Mouse (Mus musculus) limb, embryonic 15.5 days (tissue): ENCODE results near the gene Nedd9. TPM values are rescaled to one million over a fixed set of nuclear protein-coding genes. Genes with fewer than 3 reads are reported as not detected.

Source experiments
- ATAC-seq: fragments of 200-750 bp; cut with Nextera tagmentation; 2 replicates; pipeline ENCODE4 v1.8.0; 2017; ENCODE audit warnings: low read depth, moderate TSS enrichment; ENCODE audit not compliant: insufficient number of reproducible peaks, low FRiP score, low TSS enrichment
- H3K27ac ChIP-seq: fragments of 300-500 bp; sonication (generic); 2 replicates; pipeline ENCODE4 v1.5.1; 2015; ENCODE audit warnings: moderate library complexity, mild to moderate bottlenecking, inconsistent platforms
- H3K27me3 ChIP-seq: fragments of 300-500 bp; sonication (generic); 2 replicates; pipeline ENCODE4 v1.6.1; 2015; ENCODE audit warnings: inconsistent platforms
- H3K36me3 ChIP-seq: fragments of 300-500 bp; sonication (generic); 2 replicates; pipeline ENCODE4 v1.6.1; 2015; ENCODE audit warnings: inconsistent platforms
- H3K4me1 ChIP-seq: fragments of 300-500 bp; sonication (generic); 2 replicates; pipeline ENCODE4 v1.6.1; 2015; ENCODE audit warnings: inconsistent platforms
- H3K4me2 ChIP-seq: fragments of 300-500 bp; sonication (generic); 2 replicates; pipeline ENCODE4 v1.6.1; 2015; ENCODE audit warnings: mild to moderate bottlenecking, inconsistent platforms
- H3K4me3 ChIP-seq: fragments of 300-500 bp; sonication (generic); 2 replicates; pipeline ENCODE4 v1.5.1; 2015; ENCODE audit warnings: mild to moderate bottlenecking, inconsistent platforms
- H3K9ac ChIP-seq: fragments of 300-500 bp; sonication (generic); 2 replicates; pipeline ENCODE4 v1.6.1; 2015; ENCODE audit warnings: inconsistent platforms
- H3K9me3 ChIP-seq: fragments of 300-500 bp; sonication (generic); 2 replicates; pipeline ENCODE4 v1.6.1; 2016; ENCODE audit warnings: inconsistent platforms
- WGBS: fragments of 180-500 bp; shearing (Covaris S2); methylation state at CpG from one replicate; pipeline ENCODE4 v1.1.7; 2015; 5-methylcytosine and 5-hydroxymethylcytosine counted together
- polyA plus RNA-seq: library from polyadenylated mRNA; unstranded; fragments of >200 nt; fragmentation: Nextera tagmentation; extraction: Ambion mirVana; gene quantifications from 2 replicates; pipeline ENCODE4 v1.2.1, GENCODE M21; 2015

Gene Nedd9
- polyA plus RNA-seq, 1 experiment from 2014 or later, result 40.1 TPM

GRCm38 (mm10) chr13:41490282-41490681 is 3.1 kb upstream of the Nedd9 start:
- ATAC-seq, result no peak
- Histone ChIP-seq H3K27ac (no peak overlapping the region), H3K4me2 (no peak overlapping the region), H3K4me1 (peaks cover 9% of the 10 kb centered on the region), H3K36me3 (no peaks in the 10 kb centered on the region), H3K4me3 (no peak overlapping the region), H3K9me3 (no peaks in the 10 kb centered on the region), H3K27me3 (no peaks in the 10 kb centered on the region), H3K9ac (no peak overlapping the region)
- WGBS, result 55% methylated on average over 8 of the region's 8 CpGs

- WGBS, result 24% methylated on average over 9 of the region's 9 CpGs
- no peaks in the 10 kb centered on the region for H3K27me3 ChIP-seq
- no peaks in the 10 kb centered on the region for H3K9me3 ChIP-seq
- H3K36me3 ChIP-seq, result no peaks in the 10 kb centered on the region
- H3K27ac ChIP-seq, result peak overlapping the region; percentile 38; the same call in 1 of the 2 replicates
- no peak overlapping the region for H3K4me3 ChIP-seq
- peaks cover 9% of the 10 kb centered on the region for H3K4me1 ChIP-seq
- no peak overlapping the region for H3K9ac ChIP-seq
- no peak overlapping the region for H3K4me2 ChIP-seq
- no peak for ATAC-seq
Observed at GRCm38 (mm10) chr13:41489705-41490275, 2.6 kb upstream of the Nedd9 start.

DNA sequence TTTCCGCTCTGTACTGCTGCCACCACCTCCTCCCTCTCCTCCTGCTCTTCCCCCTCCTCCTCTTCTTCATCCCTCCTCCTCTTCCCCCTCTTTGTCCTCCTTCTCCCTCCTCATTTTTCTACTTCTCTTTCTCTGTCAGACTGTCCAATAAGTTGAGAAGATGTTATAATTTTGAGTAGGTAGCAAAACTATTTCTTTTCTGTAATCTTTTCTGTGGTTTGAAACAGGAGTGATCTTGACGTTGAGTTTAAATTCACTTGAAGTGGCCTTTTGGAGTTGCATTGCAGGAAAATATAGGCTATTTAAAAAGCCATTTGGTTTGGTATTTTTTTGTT is 214 bp upstream of the Nedd9 start:
- Histone ChIP-seq H3K36me3 (no peaks in the 10 kb centered on the region), H3K9ac (no peak overlapping the region), H3K27ac (no peak overlapping the region), H3K4me1 (peaks cover 9% of the 10 kb centered on the region), H3K4me2 (no peak overlapping the region), H3K4me3 (no peak overlapping the region), H3K9me3 (no peaks in the 10 kb centered on the region), H3K27me3 (no peaks in the 10 kb centered on the region)
- WGBS, result 73% methylated on average over 2 of the region's 2 CpGs
- ATAC-seq, result no peak

GRCm38 (mm10) chr13:41483966-41484365 is 3.2 kb downstream of the Nedd9 start:
- ATAC-seq, result no peak
- no peaks in the 10 kb centered on the region for H3K36me3 ChIP-seq
- H3K4me3 ChIP-seq, result no peak overlapping the region
- H3K4me2 ChIP-seq, result no peak overlapping the region
- no peak overlapping the region for H3K27ac ChIP-seq
- no peaks in the 10 kb centered on the region for H3K27me3 ChIP-seq
- 90% methylated on average over 7 of the region's 7 CpGs for whole genome bisulfite sequencing
- no peak overlapping the region for H3K9ac ChIP-seq
- no peaks in the 10 kb centered on the region for H3K9me3 ChIP-seq
- H3K4me1 ChIP-seq, result no peaks in the 10 kb centered on the region; the same call in 1 of the 2 replicates

- H3K4me3 ChIP-seq, result no peak overlapping the region
- no peak overlapping the region for H3K9ac ChIP-seq
- no peaks in the 10 kb centered on the region; the same call in 1 of the 2 replicates for H3K4me1 ChIP-seq
- no peak for ATAC-seq
- H3K9me3 ChIP-seq, result no peaks in the 10 kb centered on the region
- no peaks in the 10 kb centered on the region for H3K27me3 ChIP-seq
- no peak overlapping the region for H3K27ac ChIP-seq
- no peaks in the 10 kb centered on the region for H3K36me3 ChIP-seq
- no peak overlapping the region for H3K4me2 ChIP-seq
- WGBS, result 72% methylated on average over 3 of the region's 3 CpGs
Observed at GRCm38 (mm10) chr13:41482408-41483011, 4.7 kb downstream of the Nedd9 start.

DNA sequence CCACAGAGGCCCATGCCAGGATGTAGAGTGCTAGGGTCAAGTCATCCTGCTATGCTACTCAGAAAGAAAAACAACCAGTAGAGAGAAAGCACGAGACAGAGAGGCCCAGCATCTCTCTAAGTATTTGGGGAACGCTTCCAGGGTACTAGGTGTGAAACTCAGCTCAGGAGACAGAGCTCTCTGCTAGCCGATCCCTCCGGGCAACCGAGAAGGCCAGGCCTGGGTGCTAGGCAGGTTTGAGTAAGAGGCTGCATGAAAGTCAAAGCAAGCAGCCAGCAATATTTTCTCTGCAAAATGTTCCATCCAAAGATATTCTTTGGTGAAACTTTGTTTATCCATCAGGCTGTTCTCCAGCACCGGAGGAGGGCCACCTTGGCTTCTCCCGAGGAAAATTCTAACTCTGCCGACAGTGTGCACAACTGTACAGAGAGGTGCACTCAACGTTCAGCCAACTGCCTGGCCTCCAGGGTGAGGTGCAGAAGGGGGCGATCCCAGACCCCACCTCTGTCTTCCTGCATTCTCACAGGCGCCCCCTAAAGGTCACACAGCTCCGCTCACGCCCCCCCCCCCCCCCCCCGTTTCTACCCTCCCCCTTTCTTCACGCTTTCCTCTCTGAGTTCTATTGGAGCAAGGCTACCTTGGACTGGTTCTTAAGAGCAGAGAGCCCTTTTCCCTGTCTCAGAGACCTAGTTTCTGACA is 7.3 kb downstream of the Nedd9 start:
- no peaks in the 10 kb centered on the region; the same call in 1 of the 2 replicates for H3K4me1 ChIP-seq
- 65% methylated on average over 12 of the region's 15 CpGs for WGBS
- no peak overlapping the region for H3K4me2 ChIP-seq
- H3K36me3 ChIP-seq, result no peaks in the 10 kb centered on the region
- H3K9me3 ChIP-seq, result no peaks in the 10 kb centered on the region
- H3K9ac ChIP-seq, result no peak overlapping the region
- no peaks in the 10 kb centered on the region for H3K27me3 ChIP-seq
- peak; percentile 30; the same call in 1 of the 2 replicates for ATAC-seq
- H3K27ac ChIP-seq, result no peak overlapping the region
- no peak overlapping the region for H3K4me3 ChIP-seq

DNA sequence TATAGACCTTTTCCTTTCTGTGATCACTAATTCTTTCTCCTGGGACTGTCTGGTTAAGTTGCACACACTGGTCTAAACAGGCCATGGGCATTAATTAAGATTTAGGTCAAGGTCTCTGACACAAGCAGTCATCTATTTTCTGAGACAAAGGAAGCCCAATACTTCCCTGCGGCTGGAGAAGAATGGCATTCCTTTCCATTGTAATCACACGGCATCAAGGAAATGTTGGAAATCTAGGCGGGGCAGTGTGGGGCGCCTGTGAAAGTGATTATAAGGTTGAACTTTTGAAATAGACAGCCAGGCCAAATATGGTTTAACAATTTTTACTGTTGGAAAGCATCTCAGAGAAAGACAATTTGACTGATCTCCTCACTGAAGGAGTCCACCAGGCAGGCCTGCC is 10.9 kb downstream of the Nedd9 start:
- Histone ChIP-seq H3K27me3 (no peaks in the 10 kb centered on the region), H3K9me3 (no peaks in the 10 kb centered on the region), H3K4me1 (no peaks in the 10 kb centered on the region; the same call in 1 of the 2 replicates), H3K4me3 (no peak overlapping the region), H3K9ac (no peak overlapping the region), H3K4me2 (no peak overlapping the region), H3K27ac (no peak overlapping the region), H3K36me3 (no peaks in the 10 kb centered on the region)
- 69% methylated on average over 4 of the region's 4 CpGs for WGBS
- ATAC-seq, result no peak

DNA sequence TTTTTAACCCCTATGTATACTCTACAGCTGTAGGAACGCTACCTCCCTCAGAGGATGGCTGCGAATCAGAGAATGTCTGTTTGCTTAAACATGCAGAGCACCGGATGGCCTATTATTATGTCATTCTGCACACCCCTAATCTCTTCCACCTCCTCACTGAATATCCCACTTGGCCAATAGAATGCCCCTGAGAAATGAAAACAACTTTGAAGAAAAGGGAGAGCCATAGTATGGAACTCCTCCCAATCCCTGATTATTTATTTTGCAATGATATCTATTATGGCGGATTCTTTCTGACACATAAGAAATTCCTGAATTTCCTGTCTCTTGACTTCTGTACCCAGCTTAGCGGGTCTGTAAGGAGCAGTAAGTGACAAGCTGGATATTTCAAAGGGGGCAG is 12.8 kb downstream of the Nedd9 start:
- no peak for ATAC-seq
- Histone ChIP-seq H3K36me3 (no peaks in the 10 kb centered on the region), H3K9me3 (no peaks in the 10 kb centered on the region), H3K27ac (no peak overlapping the region), H3K9ac (no peak overlapping the region), H3K4me1 (no peaks in the 10 kb centered on the region; the same call in 1 of the 2 replicates), H3K4me3 (no peak overlapping the region), H3K27me3 (no peaks in the 10 kb centered on the region), H3K4me2 (no peak overlapping the region)
- 82% methylated on average over 5 of the region's 5 CpGs for WGBS

DNA sequence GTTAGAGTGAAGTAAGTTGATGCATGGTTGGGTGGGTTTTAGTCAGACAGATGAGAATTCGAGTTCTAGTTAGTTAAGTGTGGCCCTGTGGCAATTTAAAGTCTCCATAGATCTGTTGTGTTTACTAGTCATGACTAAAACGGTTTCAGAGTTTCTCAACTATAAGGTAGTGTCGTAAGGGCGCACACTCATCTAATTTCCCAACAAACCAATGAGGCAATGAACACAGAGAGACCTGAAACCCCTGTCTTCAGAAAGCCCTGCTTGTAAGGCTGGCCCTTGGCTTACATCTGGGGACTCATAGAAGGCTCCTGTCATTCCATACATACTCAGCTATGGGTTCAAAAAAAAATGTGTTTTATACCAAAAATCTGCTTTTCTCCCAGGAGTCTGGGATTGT is 13.7 kb downstream of the Nedd9 start:
- no peak overlapping the region for H3K9ac ChIP-seq
- H3K4me1 ChIP-seq, result no peaks in the 10 kb centered on the region; the same call in 1 of the 2 replicates
- H3K4me2 ChIP-seq, result no peak overlapping the region
- no peak for ATAC-seq
- no peaks in the 10 kb centered on the region for H3K27me3 ChIP-seq
- H3K9me3 ChIP-seq, result no peaks in the 10 kb centered on the region
- H3K27ac ChIP-seq, result no peak overlapping the region
- H3K36me3 ChIP-seq, result no peaks in the 10 kb centered on the region
- 79% methylated on average over 4 of the region's 4 CpGs for WGBS
- H3K4me3 ChIP-seq, result no peak overlapping the region

GRCm38 (mm10) chr13:41472878-41473424 is 14.2 kb downstream of the Nedd9 start:
- no peaks in the 10 kb centered on the region for H3K27me3 ChIP-seq
- no peaks in the 10 kb centered on the region for H3K9me3 ChIP-seq
- 66% methylated on average over 5 of the region's 5 CpGs for WGBS
- no peak overlapping the region for H3K9ac ChIP-seq
- no peaks in the 10 kb centered on the region for H3K4me1 ChIP-seq
- H3K4me2 ChIP-seq, result no peak overlapping the region
- ATAC-seq, result no peak
- H3K4me3 ChIP-seq, result no peak overlapping the region
- no peak overlapping the region for H3K27ac ChIP-seq
- H3K36me3 ChIP-seq, result no peaks in the 10 kb centered on the region

DNA sequence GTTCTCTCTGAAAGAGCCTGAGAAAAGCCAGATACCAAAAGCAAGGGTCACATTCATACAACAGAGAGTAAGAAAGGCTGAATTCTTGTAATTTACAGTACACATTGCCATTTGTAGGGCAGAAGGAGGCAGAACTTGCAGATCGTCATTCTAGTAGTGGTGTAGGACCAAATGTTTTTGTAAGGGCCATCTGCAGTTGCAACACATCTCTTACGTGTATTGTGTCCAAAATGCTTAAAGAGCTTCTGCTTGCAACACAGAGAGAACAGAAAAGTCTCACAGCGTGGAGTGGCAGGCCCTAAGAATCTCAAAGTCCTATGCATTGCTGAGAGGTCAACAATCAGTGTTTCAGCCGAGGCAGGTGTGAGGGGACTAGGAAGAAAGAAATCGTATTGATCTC is 18.9 kb downstream of the Nedd9 start:
- WGBS, result 76% methylated on average over 5 of the region's 5 CpGs
- Histone ChIP-seq H3K27me3 (no peaks in the 10 kb centered on the region), H3K4me2 (no peak overlapping the region), H3K9ac (no peak overlapping the region), H3K9me3 (no peaks in the 10 kb centered on the region), H3K27ac (no peak overlapping the region), H3K36me3 (no peaks in the 10 kb centered on the region), H3K4me1 (peaks cover 6% of the 10 kb centered on the region; the same call in 1 of the 2 replicates), H3K4me3 (no peak overlapping the region)
- ATAC-seq, result no peak

- H3K27ac ChIP-seq, result peak overlapping the region; percentile 33; the same call in 1 of the 2 replicates
- ATAC-seq, result no peak
Observed at GRCm38 (mm10) chr13:41467036-41467435, 20.1 kb downstream of the Nedd9 start.

More at GRCm38 (mm10) chr13:41467036-41467435, 20.1 kb downstream of the Nedd9 start:
- H3K9ac ChIP-seq, result no peak overlapping the region
- H3K27me3 ChIP-seq, result no peaks in the 10 kb centered on the region
- H3K9me3 ChIP-seq, result no peaks in the 10 kb centered on the region
- whole genome bisulfite sequencing, result 45% methylated on average over 2 of the region's 2 CpGs
- no peak overlapping the region for H3K4me2 ChIP-seq
- no peak overlapping the region for H3K4me3 ChIP-seq
- peaks cover 6% of the 10 kb centered on the region; the same call in 1 of the 2 replicates for H3K4me1 ChIP-seq
- no peaks in the 10 kb centered on the region for H3K36me3 ChIP-seq
